Mouse (Mus musculus) kidney, adult 2 months (tissue): ENCODE data around the gene Rnf207. TPM values are rescaled to one million over a fixed set of nuclear protein-coding genes. Genes with fewer than 3 reads are reported as not detected.

Experiments
- DNase-seq: peaks from one replicate; pipeline ENCODE4 v3.0.0; 2021
- H3K27ac ChIP-seq: fragments of 200-500 bp; 2 replicates; pipeline ENCODE4 v1.5.1; 2012; ENCODE audit warnings: low read depth, low read length, control low read depth, inconsistent platforms; ENCODE audit not compliant: insufficient read depth
- H3K27me3 ChIP-seq: fragments of 200-500 bp; replicated peaks from 2 replicates; pipeline ENCODE4 v1.6.1; 2012; ENCODE audit warnings: mild to moderate bottlenecking, moderate library complexity, low read length, inconsistent platforms; ENCODE audit not compliant: control insufficient read depth, insufficient read depth
- H3K36me3 ChIP-seq: fragments of 200-500 bp; 2 replicates; pipeline ENCODE4 v1.6.1; 2012; ENCODE audit warnings: mild to moderate bottlenecking, moderate library complexity, low read length, inconsistent platforms; ENCODE audit not compliant: control insufficient read depth, insufficient read depth
- H3K4me1 ChIP-seq: fragments of 200-500 bp; 2 replicates; pipeline ENCODE4 v1.6.1; 2011; ENCODE audit warnings: low read length; ENCODE audit not compliant: control insufficient read depth, insufficient read depth
- H3K4me3 ChIP-seq: fragments of 200-500 bp; 2 replicates; pipeline ENCODE4 v1.5.1; 2011; ENCODE audit warnings: mild to moderate bottlenecking, low read depth, low read length, control low read depth; ENCODE audit not compliant: insufficient read depth
- CTCF ChIP-seq: fragments of 200-500 bp; conservative IDR thresholded peaks from 2 replicates; pipeline ENCODE4 v1.5.1; 2011; ENCODE audit warnings: low read depth, mild to moderate bottlenecking, control low read depth, low read length, moderate library complexity, mixed read lengths; ENCODE audit not compliant: insufficient read depth, insufficient read length
- POLR2A ChIP-seq: fragments of 200-500 bp; IDR thresholded peaks from one replicate; pipeline ENCODE4 v1.6.1; 2011; ENCODE audit warnings: low read depth, low read length, control low read depth
- WGBS: fragments of 180-500 bp; shearing (Covaris S2); methylation state at CpG from one replicate; pipeline ENCODE4 v1.1.7; 2018; 5-methylcytosine and 5-hydroxymethylcytosine counted together
- polyA plus RNA-seq: library from polyadenylated mRNA; depleted of rRNA; stranded (reverse); fragments of >200 nt; gene quantifications from 2 replicates; pipeline ENCODE4 v1.2.3, GENCODE M21; 2012

Rnf207 gene
- polyA plus RNA-seq, 1 experiment, result 0.19 TPM

DNA sequence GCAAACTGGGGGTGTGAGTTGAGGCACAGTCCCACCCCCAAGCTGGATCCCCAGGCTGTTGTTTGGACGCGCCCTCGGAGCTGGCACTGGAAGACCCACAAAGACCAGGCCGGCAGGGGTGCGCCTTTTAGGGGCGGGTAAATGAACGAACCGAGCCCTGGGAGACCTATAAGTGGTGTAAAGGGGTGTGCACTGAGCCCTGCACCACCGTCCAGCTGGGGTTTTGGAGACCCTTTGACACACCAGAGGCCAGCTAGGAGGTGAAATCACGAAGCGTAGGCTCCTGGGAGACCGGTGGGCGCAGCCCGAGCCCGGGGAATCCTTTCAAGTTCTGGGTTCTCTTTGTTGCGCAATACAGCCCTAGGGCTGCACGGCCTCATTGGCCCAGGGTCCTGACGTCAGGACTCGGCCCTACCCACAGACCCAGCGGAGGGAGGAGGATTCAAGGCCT lies 44.1 kb downstream of the Rnf207 start:
- H3K4me1 ChIP-seq, result no peaks in the 10 kb centered on the region
- peak overlapping the region; percentile 39 for H3K4me3 ChIP-seq
- no peaks in the 10 kb centered on the region for H3K36me3 ChIP-seq
- WGBS, result 17% methylated on average over 20 of the region's 20 CpGs
- no peak for DNase-seq
- TF ChIP-seq POLR2A, result no peak
- TF ChIP-seq CTCF, result no peak
- no peaks in the 10 kb centered on the region; the same call in 1 of the 2 replicates for H3K27me3 ChIP-seq
- no peak overlapping the region for H3K27ac ChIP-seq

DNA sequence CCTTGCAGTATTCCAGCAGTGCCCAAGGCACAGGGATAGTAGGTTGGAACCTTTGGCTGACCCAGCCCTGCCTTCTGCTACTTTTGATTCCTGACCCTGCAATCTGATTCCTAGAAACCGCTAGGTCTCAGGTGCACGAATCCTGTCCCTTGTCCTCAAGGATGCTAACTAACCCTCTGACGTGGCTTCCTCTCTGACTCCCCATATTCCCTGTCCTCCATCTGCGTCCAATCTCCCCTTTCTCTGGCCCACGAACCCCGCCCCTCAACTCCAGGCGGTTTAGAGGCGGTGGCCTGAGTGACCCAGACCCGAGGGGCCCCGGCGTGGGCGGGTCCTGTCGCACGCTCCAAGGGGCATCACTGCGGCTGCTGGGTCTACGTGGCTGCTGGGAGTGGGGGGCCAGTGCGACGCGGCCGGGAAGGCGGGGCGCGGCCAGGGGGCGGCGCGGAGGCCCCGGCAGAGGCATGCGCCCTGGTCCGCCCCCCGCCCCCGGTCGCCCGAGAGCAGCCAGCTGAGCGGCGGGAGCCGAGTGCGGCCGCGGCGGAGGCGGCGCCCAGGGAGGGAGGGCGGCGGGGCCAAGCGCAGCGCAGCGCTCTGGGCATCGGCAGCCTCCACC lies 45.1 kb downstream of the Rnf207 start, which contains the start of gene Gpr153:
Gene Gpr153, plus strand, starts transcription at position 612 of the 616 bp plus-strand sequence.
- no peak within 1 kb of the TSS for H3K27ac ChIP-seq
- 3% methylated on average over 46 of the region's 48 CpGs for WGBS
- H3K4me3 ChIP-seq, result peak within 1 kb of the TSS; percentile 39
- peak; percentile 32 for DNase-seq
- no peaks in the 10 kb centered on the region for H3K4me1 ChIP-seq
- no peaks in the 10 kb centered on the region for H3K36me3 ChIP-seq
- H3K27me3 ChIP-seq, result no peaks in the 10 kb centered on the region; the same call in 1 of the 2 replicates
- TF ChIP-seq CTCF, result no peak
- no peak for TF ChIP-seq POLR2A

DNA sequence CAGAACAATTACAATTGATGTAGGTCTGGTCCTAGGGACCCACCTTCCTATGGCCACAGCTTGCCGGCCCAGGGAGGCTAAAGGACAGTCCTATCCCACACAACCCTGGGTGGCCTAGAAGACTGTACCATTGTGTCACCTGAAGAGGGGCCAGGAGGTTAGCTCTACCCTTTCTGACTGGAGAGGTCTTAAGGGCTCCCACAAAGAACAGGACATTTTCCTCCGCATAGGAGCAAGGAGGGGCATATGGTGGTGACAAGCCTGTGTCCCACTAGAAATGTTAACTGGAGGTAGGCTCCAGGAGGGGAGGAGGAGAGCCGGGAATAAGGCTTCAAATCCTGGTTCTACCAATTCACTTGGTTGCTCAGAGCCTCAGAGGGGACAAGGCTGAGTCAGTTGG lies 45.6 kb downstream of the Rnf207 start:
- Histone ChIP-seq H3K36me3 (no peaks in the 10 kb centered on the region), H3K27me3 (no peaks in the 10 kb centered on the region; the same call in 1 of the 2 replicates), H3K4me1 (no peaks in the 10 kb centered on the region), H3K4me3 (no peak overlapping the region), H3K27ac (no peak overlapping the region)
- DNase-seq, result no peak
- no peak for TF ChIP-seq CTCF
- no peak for TF ChIP-seq POLR2A
- 57% methylated on average over 3 of the region's 3 CpGs for WGBS

DNA sequence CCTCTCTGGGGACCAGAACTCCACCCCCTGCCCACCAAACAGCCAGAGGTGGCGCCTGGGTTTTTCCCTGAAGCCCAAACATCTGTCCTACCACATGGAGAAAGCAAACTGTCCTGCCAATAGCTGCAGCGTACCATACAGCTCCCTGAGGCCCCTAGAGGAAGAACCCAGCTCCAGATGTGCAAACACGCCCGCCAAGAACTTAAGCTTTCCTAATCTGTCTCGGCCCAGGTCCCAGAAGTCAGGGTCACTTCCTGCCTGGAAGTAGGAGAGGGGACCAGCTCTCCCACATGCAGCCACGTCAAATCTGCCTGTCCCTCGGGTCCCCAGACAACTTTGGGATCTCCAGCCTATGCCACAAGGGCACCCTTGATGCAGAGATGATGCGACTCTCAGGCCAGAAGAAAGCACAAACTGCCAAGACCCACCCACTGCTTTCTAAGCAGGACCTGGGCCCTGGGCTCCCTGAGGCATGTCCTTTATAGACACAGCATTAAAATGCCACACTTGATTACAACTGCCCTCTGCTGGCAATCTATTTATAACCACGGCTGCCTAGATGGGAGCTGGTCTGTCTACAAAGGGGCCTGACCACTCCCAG lies 46.2 kb downstream of the Rnf207 start:
- 42% methylated on average over 9 of the region's 9 CpGs for WGBS
- Histone ChIP-seq H3K27ac (no peak overlapping the region), H3K4me3 (no peak overlapping the region), H3K27me3 (no peaks in the 10 kb centered on the region; the same call in 1 of the 2 replicates), H3K36me3 (no peaks in the 10 kb centered on the region), H3K4me1 (no peaks in the 10 kb centered on the region)
- TF ChIP-seq POLR2A (no peak), CTCF (0 out of 2 replicates have a peak, but pooled peaks have one; percentile 16)
- peak; percentile 57 for DNase-seq

DNA sequence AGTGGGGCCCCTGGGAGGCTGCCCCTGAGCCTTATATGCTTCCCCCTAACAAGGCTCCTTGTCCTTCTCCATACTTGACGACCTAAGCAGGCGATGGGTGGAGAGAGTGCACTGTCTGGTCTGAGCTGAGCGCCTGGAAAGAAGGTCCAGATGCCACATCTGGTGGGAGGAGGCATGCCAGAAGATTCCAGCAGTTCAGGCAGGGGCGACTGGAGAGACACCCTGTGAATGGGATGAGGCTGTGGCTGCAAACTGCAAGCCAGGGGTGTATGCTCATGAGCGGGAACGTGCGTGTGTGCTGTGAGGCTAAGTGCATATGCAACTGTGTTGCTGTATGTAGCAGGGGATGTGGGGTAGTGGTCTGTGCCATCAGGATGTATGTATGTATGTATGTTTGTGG lies 46.8 kb downstream of the Rnf207 start:
- TF ChIP-seq POLR2A (no peak), CTCF (no peak)
- no peaks in the 10 kb centered on the region for H3K36me3 ChIP-seq
- H3K4me1 ChIP-seq, result no peaks in the 10 kb centered on the region
- no peak overlapping the region for H3K4me3 ChIP-seq
- 86% methylated on average over 7 of the region's 7 CpGs for WGBS
- no peak overlapping the region for H3K27ac ChIP-seq
- no peaks in the 10 kb centered on the region; the same call in 1 of the 2 replicates for H3K27me3 ChIP-seq
- no peak for DNase-seq

DNA sequence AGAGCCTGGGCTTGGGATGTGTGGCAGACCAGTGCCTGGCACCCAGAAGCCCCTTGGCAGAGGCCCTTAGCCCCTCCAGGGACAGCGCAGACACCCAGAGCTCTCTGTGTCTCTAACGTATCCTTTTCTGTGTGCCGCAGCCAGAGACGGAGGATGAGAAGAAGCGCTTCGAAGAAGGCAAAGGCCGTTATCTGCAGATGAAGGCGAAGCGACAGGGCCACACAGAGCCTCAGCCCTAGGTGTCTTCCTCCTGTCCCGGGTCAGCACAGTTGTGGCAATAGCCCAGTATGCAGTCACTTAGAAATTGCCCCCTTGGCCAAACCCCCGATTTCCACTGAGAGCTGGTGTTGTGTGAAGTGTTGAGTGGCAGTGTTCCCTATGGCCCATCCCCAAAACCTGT lies 47.5 kb downstream of the Rnf207 start:
- H3K27ac ChIP-seq, result no peak overlapping the region
- TF ChIP-seq POLR2A, result no peak
- WGBS, result 97% methylated on average over 11 of the region's 11 CpGs
- H3K4me1 ChIP-seq, result no peaks in the 10 kb centered on the region
- H3K27me3 ChIP-seq, result no peaks in the 10 kb centered on the region; the same call in 1 of the 2 replicates
- DNase-seq, result no peak
- H3K4me3 ChIP-seq, result no peak overlapping the region
- H3K36me3 ChIP-seq, result no peaks in the 10 kb centered on the region

DNA sequence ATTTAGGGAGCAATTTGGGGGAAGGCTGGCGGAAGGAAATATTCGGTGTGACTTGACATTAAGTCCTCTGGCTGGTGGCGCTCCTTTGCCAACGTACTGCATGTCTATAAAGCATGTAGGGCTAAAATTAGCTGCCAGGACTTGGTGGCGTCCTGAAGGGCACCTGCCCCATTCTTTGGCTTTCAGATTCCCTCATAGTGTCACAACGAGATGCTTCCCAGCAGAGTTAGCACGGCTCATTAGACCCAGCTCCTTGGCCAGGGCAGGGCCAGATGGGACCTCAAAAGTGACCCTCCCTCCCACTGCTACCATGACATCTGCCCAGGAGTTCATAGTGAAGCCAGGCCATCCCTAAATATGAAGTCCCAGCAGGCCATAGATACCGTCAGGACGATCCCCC lies 48.2 kb downstream of the Rnf207 start:
- no peak for TF ChIP-seq CTCF
- H3K4me3 ChIP-seq, result no peak overlapping the region
- H3K27me3 ChIP-seq, result no peaks in the 10 kb centered on the region; the same call in 1 of the 2 replicates
- DNase-seq, result no peak
- H3K27ac ChIP-seq, result no peak overlapping the region
- no peaks in the 10 kb centered on the region for H3K36me3 ChIP-seq
- no peaks in the 10 kb centered on the region for H3K4me1 ChIP-seq
- WGBS, result 78% methylated on average over 9 of the region's 9 CpGs
